Mouse (Mus musculus) central nervous system, embryonic 11.5 days (tissue): Measurements from ENCODE around the gene Mapk12. TPM values are rescaled to one million over a fixed set of nuclear protein-coding genes. Genes with fewer than 3 reads are reported as not detected.

Experiments
- polyA plus RNA-seq: library from polyadenylated mRNA; depleted of rRNA; stranded (reverse); fragments of >200 nt; gene quantifications from 2 replicates; pipeline ENCODE4 v1.2.3, GENCODE M21; 2012; rRNA removed

Gene Mapk12
- 30.6 and 57.6 TPM in 2 replicates for polyA plus RNA-seq

DNA sequence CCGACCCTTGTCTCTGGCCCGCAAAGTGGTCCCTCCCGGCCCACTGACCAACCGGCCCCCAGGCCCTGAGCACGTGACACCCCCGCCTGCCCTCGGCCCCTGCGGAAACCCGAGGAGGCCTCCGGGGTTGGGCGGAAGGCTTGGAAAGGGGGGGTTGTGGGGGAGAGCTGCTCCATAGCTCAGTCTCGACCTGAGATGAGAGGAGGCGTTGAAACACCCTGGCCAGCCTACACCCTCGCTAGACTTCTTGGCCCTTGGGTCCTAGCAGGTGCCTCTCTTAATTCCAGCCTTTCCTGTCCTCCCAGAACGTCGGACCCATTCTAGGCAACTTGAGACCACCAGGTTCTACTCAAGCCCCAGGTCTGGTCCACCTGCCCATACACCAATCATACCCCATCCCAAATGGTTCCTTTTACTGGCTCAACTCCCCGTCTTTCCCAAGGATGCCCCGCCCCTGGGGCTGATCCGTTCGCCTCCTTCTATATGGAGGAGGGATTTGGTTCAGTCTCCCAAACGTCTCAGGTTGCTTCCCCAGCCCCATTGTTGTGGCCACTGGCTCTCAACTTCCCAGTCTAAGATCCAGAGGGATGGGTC, at the start of gene Mapk12:
Gene Mapk12, minus strand, starts transcription at position 45 of the 594 bp plus-strand sequence.

DNA sequence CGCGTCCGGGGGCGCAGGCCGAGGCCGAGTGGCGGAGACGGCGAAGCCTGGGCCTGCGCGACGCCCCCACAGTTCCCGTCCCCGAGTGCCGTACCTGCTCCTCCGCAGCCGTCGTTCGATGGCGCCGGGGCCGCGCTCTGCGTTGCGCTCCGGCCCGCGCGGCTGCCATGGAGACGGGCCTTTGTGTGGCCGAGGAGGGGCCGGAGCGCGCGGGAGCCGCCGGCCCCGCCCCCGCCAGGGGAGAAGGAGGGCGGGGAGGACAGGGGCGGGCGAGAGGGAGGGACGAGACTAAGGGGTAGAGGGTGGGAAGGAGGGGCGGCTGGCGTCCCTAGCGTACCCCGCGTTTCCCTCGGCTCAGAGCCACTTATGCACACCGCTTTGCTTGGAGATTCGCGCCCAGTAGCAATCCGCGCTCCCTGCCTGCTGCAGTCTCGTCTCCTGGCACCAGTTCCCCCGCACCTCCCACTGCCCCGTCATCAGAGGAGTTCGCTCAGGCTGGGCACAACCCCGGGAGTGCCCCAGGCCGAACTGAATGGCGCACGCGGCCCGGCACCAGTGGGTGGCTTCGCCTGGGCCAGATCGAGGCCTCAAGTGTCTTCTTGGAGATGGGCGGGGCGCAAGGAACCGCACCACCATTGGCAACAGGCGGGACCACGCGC, 40.2 kb upstream of the Mapk12 start, which contains the start of gene Plxnb2:
Gene Plxnb2, minus strand, starts transcription at position 218 of the 659 bp plus-strand sequence.

DNA sequence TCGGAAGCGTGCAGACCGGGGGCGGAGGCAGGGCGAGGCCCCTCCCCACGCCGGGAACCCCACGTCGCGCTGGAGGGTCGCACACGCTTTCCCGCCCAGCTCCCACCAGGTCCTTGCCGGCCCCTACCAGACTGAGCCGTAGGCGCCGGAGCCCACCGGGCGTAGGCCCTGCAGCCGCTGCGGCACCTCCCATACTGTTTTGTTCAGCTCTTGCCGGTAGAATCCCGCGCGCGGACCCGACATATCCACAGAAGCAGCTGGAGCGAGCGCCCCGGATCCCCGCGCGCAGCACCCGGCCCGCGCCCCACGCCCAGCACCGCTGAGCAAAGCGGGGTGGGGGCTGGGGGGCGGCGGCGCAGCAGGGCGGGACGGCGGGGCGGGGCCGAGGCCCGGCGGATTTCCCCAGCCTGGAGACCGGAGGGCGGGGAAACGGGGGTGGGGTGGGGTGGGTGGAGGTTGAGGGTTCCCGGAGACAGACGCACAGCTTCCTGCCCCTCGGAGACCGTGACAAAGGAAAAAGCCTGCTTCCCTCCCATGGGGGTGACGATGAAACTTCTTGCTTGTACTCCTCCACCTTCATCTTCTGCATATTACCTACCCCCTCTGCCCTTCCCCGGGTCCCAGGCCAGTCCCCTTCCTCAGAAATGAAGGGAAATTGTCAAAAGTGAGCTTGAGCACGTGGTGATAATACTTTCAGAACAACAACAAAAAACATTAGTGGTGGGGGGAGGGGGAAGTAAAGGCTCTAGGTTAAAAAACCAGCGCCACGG, 9.0 kb upstream of the Mapk12 start, which contains the start of gene Mapk11:
Gene Mapk11, minus strand, starts transcription at position 358 of the 770 bp plus-strand sequence.

DNA sequence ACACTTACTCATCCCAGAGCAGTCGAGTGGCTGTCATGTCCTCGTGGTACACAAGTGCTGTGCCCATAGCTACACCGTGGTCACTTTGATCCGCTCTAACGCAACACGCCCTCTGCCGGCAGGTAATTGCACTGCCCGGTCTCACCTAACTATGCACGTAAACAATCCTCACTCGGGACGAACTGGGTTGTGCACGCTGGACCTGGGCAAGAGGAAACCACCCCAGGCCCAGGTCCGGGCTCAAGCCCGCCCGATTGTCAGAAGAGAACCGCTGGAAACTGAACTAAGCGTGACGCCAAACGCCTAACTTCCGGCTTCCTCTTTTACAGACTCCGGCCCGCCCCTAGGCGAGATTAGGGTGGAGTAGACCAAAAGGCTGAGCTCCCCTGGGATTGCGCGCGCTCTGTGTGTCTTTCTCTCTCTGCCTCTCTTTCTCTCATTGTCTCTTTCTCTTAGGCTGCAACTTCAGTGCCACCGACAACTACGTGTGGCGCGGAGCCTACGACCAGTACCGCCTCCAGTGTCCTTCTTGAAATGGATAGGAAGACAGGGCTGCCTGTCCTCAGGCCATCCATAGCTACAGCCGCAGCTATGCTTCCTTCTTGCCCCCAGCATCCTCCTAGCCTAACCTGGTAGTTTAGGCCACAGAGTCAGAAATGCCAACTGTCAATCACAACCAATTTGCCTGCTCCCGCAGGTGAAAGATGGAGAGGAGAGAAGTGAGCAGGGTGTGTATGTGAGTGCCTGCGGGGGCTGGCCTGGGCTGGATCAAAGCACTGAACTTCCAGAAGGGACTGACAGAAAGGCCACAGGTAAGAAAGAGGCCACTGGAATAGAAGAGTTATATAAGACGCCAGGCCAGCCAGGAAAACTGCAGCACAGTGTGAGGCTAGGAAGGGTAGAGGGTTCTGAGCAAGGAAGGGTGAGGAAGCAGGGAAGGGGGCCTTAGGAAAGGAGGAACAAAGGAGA, 11.8 kb downstream of the Mapk12 start, which contains the start of gene Hdac10:
Gene Hdac10, minus strand, starts transcription at position 319 of the 969 bp plus-strand sequence.

DNA sequence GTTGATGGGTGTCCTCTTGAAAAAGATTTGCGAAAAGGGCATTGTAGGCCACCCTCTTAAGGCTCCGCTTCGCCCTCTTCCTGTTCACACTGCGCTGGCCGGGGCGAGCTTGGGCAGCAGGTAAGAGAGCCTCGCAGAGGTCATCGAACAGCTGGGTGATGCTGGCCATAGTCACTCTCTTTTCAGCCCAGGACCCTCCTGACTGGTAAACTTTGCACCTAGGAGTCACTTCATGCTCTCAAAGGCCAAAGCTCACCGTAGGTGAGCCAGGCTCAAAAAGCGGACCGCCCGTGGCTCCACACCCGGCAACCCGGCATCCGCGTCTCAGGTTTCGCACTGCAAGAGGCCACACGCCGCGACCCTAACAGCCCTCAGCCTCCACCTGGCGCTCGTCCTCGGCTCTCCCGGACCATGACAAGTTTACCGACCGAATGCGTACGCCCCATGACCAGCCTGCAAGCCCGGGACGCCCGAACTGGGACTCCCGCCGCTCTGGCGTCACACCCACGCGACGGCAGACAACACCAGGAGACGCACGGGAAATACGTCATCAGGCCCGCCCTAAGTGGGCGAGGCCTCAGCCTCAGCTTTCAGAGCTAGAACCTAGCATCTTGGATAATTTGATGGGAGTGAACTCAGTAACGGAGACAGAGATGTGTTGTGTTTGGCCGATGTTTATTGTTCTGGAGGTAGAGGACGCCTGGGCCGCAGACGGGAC, 17.7 kb downstream of the Mapk12 start, which contains the start of gene Tubgcp6:
Gene Tubgcp6, minus strand, starts transcription at position 464 of the 718 bp plus-strand sequence.

DNA sequence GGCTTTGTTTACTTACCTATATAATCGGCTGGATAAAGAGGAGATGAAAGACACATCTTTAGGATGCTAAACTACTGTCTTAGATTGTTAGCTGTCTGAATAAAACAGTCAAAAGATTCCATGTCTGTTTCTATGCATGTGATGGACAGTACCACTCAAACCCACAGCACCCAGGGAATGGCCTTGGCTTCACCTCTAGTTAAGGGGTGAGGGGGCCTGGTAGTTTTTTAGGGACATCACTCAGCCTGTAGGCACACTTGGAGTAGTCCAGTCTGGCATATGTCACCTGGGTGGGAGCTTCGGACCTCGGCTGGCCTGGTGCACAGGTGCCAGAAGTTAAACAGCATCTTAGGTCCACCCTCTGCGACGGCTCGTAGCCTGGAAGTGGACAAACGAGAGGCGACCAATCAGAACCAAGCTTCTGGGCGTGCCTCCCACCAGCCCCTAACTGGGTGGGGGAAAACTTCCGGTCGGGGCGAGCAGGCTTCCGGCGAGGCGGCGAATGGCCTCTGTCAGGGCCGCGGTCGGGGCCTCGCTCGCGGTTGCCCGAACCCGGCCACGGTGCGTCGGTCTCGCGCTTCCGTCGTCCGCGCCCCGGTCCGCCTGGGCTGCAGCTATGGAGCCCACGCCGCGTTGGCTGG, 51.8 kb downstream of the Mapk12 start, which contains the start of gene Selenoo:
Gene Selenoo, plus strand, starts transcription at position 478 of the 641 bp plus-strand sequence.

Other genes with a start within 250 kb of the Mapk12 start
- gene Ttll8, start 186.3 kb downstream of the Mapk12 start, polyA plus RNA-seq = 0.11 and 0.22 TPM in 2 replicates
- 3.5 and 5.4 TPM in 2 replicates for gene Mlc1, start 161.7 kb downstream of the Mapk12 start, polyA plus RNA-seq
- 0.61 and 0.62 TPM in 2 replicates for gene Mov10l1, start 157.8 kb downstream of the Mapk12 start, polyA plus RNA-seq
- gene Panx2, start 81.0 kb downstream of the Mapk12 start, polyA plus RNA-seq = 2.8 and 2.9 TPM in 2 replicates
- 40.6 and 43.7 TPM in 2 replicates for gene Trabd, start 65.6 kb downstream of the Mapk12 start, polyA plus RNA-seq
- gene Selenoo, start 51.6 kb downstream of the Mapk12 start, polyA plus RNA-seq = 22.6 and 28.3 TPM in 2 replicates
- 33.0 and 40.9 TPM in 2 replicates for gene Tubgcp6, start 17.6 kb downstream of the Mapk12 start, polyA plus RNA-seq
- 21.1 and 23.7 TPM in 2 replicates for gene Hdac10, start 12.0 kb downstream of the Mapk12 start, polyA plus RNA-seq
- gene Mapk11, start 8.9 kb upstream of the Mapk12 start, polyA plus RNA-seq = 44.8 and 63.0 TPM in 2 replicates
- 160 and 177 TPM in 2 replicates for gene Plxnb2, start 40.1 kb upstream of the Mapk12 start, polyA plus RNA-seq
- gene Dennd6b, start 55.8 kb upstream of the Mapk12 start, polyA plus RNA-seq = 46.6 and 50.5 TPM in 2 replicates
- 74.0 and 92.8 TPM in 2 replicates for gene Ppp6r2, start 70.8 kb upstream of the Mapk12 start, polyA plus RNA-seq
- gene Sbf1, start 174.6 kb upstream of the Mapk12 start, polyA plus RNA-seq = 144 and 184 TPM in 2 replicates
- 0.16 and 0.50 TPM in 2 replicates for gene Adm2, start 182.0 kb upstream of the Mapk12 start, polyA plus RNA-seq
- gene Miox, start 193.7 kb upstream of the Mapk12 start, polyA plus RNA-seq = 0.10 and 0.11 TPM in 2 replicates
- gene Lmf2, start 215.0 kb upstream of the Mapk12 start, polyA plus RNA-seq = 33.1 and 38.1 TPM in 2 replicates
- 124 and 153 TPM in 2 replicates for gene Ncaph2, start 215.0 kb upstream of the Mapk12 start, polyA plus RNA-seq
- gene Sco2, start 233.1 kb upstream of the Mapk12 start, polyA plus RNA-seq = 13.7 and 16.9 TPM in 2 replicates
- 1.4 TPM in 2 replicates for gene Tymp, start 236.3 kb upstream of the Mapk12 start, polyA plus RNA-seq
- 0.43 and 0.58 TPM in 2 replicates for gene Odf3b, start 238.6 kb upstream of the Mapk12 start, polyA plus RNA-seq
- not detected in 2 replicates for gene Klhdc7b, start 244.2 kb upstream of the Mapk12 start, polyA plus RNA-seq